Mouse (Mus musculus) MEL (cell line): ENCODE data around the gene As3mt.

Experiments
- CHD1 ChIP-seq: IDR thresholded peaks from 2 replicates; pipeline ENCODE4 v1.6.1; 2012; ENCODE audit warnings: low read depth, mild to moderate bottlenecking, inconsistent platforms, low read length, improper control_type of control experiment
- CTCF ChIP-seq, 3 experiments: IDR thresholded peaks in 2 of 3; conservative IDR thresholded peaks in 1 of 3; 2 replicates each; pipeline ENCODE4 v1.5.1; 2011 to 2012; ENCODE audit warnings: low read length in 3 of 3, low read depth in 2 of 3, mild to moderate bottlenecking in 2 of 3, improper control_type of control experiment in 1 of 3, inconsistent platforms in 1 of 3, mixed read lengths in 1 of 3, moderate library complexity in 1 of 3; ENCODE audit not compliant: control insufficient read depth in 1 of 3, insufficient read depth in 1 of 3, poor library complexity in 1 of 3, severe bottlenecking in 1 of 3
- E2F4 ChIP-seq: IDR thresholded peaks from 2 replicates; pipeline ENCODE4 v1.6.1; 2011; ENCODE audit warnings: low read depth, low read length, improper control_type of control experiment, borderline replicate concordance
- EP300 ChIP-seq, 2 experiments: IDR thresholded peaks; 2 replicates each; pipeline ENCODE4 v1.6.1; 2011; ENCODE audit warnings: improper control_type of control experiment in 2 of 2, low read length in 2 of 2, low read depth in 1 of 2, mild to moderate bottlenecking in 1 of 2
- GABPA ChIP-seq: IDR thresholded peaks from 2 replicates; pipeline ENCODE4 v1.6.1; 2012; ENCODE audit warnings: low read depth, mild to moderate bottlenecking, inconsistent platforms, low read length, improper control_type of control experiment, moderate library complexity
- HCFC1 ChIP-seq: IDR thresholded peaks from 2 replicates; pipeline ENCODE4 v1.6.1; 2012; ENCODE audit warnings: low read depth, mild to moderate bottlenecking, inconsistent platforms, low read length, improper control_type of control experiment, moderate library complexity
- MAX ChIP-seq: IDR thresholded peaks from 2 replicates; pipeline ENCODE4 v1.6.1; 2011; ENCODE audit warnings: low read length, improper control_type of control experiment
- NRF1 ChIP-seq: IDR thresholded peaks from 2 replicates; pipeline ENCODE4 v1.6.1; 2014; ENCODE audit warnings: low read depth, mild to moderate bottlenecking, inconsistent platforms, low read length, improper control_type of control experiment, moderate library complexity; ENCODE audit not compliant: poor library complexity, insufficient read depth, severe bottlenecking
- POLR2AphosphoS2 ChIP-seq: IDR thresholded peaks from 2 replicates; pipeline ENCODE4 v1.6.1; 2011; ENCODE audit warnings: low read length, improper control_type of control experiment
- TCF12 ChIP-seq: IDR thresholded peaks from 2 replicates; pipeline ENCODE4 v1.6.1; 2014; ENCODE audit warnings: low read depth, mild to moderate bottlenecking, inconsistent platforms, low read length, improper control_type of control experiment, moderate library complexity
- USF1 ChIP-seq: IDR thresholded peaks from 2 replicates; pipeline ENCODE4 v1.6.1; 2014; ENCODE audit warnings: low read depth, mild to moderate bottlenecking, inconsistent platforms, low read length, improper control_type of control experiment, moderate library complexity
- ZNF384 ChIP-seq: IDR thresholded peaks from 2 replicates; pipeline ENCODE4 v1.6.1; 2012; ENCODE audit warnings: low read depth, mild to moderate bottlenecking, inconsistent platforms, low read length, improper control_type of control experiment

DNA sequence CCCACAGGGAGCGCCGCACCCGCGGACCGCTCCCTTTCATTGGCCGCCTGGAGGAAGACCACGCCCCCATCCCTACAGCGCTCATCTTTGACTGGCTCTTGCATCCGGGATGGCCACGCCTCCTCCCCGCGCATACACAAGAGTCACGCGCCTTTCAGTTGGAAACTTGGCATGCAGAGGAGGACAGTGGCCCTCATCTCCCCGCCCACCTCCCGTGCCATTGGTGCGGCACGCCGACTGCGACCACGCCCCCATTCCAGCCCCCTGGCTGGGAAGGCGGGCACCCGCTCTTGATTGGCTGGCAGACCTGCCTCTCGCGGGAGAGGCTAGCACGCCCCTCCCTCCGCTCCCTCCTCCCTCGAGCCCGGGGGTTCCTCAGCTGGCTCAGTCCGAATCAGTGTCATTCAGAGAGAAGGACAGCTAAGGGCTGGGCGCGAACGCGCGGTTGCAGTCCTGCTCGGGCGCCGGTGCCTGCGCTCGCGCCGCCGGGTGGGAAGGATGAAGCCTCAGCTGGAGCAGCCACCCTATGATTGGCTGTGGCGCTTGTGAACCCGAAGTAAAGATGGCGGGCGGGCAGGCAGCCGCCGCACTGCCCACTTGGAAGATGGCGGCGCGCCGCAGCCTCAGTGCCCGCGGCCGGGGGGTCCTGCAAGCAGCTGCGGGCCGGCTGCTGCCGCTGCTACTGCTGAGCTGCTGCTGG is 54.1 kb downstream of the As3mt start, which contains the start of gene Cnnm2:
- TF ChIP-seq CHD1 (no peak), EP300 (IDR thresholded peaks at IDR 0.05; ENCODE audit: low read depth in 1 of 2, low read length in 2 of 2) (no peak; a peak in 1 of 4 replicates), CTCF (IDR thresholded peaks at IDR 0.05 in 2 of 3, conservative IDR thresholded peaks at IDR 0.05 in 1 of 3; ENCODE audit: control insufficient read depth in 1 of 3, insufficient read depth in 1 of 3, low read depth in 2 of 3, low read length in 3 of 3, poor library complexity in 1 of 3, severe bottlenecking in 1 of 3) (peak in 1 of 3 experiments; percentile 4; a peak in 1 of 6 replicates), MAX (peak; percentile 99), TCF12 (peak; percentile 67), NRF1 (peak; percentile 72), E2F4 (peak; percentile 37), ZNF384 (no peak), GABPA (no peak), POLR2AphosphoS2 (no peak), USF1 (peak; percentile 85), HCFC1 (peak; percentile 85)
